Mouse (Mus musculus) intestine, embryonic 14.5 days (tissue): Measurements from ENCODE around the gene Slc1a3. TPM values are rescaled to one million over a fixed set of nuclear protein-coding genes. Genes with fewer than 3 reads are reported as not detected.

ENCODE experiments used
- ATAC-seq: fragments of 200-750 bp; cut with Nextera tagmentation; replicated peaks from 2 replicates; pipeline ENCODE4 v1.8.0; 2017; ENCODE audit warnings: low read depth, moderate number of reproducible peaks, moderate TSS enrichment, moderate library complexity; ENCODE audit not compliant: low FRiP score, low TSS enrichment
- DNase-seq: peaks from one replicate; pipeline ENCODE4 v3.0.0-alpha.2; 2018; ENCODE audit warnings: low spot score
- H3K27ac ChIP-seq: fragments of 300-500 bp; sonication (generic); 2 replicates; pipeline ENCODE4 v1.5.1; 2014; ENCODE audit warnings: low read depth, mild to moderate bottlenecking, control low read depth
- H3K27me3 ChIP-seq: fragments of 300-500 bp; sonication (generic); replicated peaks from 2 replicates; pipeline ENCODE4 v1.6.1; 2014; ENCODE audit warnings: low read length, control low read depth; ENCODE audit not compliant: control insufficient read depth, insufficient read depth
- H3K36me3 ChIP-seq: fragments of 300-500 bp; sonication (generic); 2 replicates; pipeline ENCODE4 v1.6.1; 2014; ENCODE audit warnings: low read length, control low read depth; ENCODE audit not compliant: control insufficient read depth, insufficient read depth
- H3K4me1 ChIP-seq: fragments of 300-500 bp; sonication (generic); replicated peaks from 2 replicates; pipeline ENCODE4 v1.6.1; 2014; ENCODE audit warnings: low read length, control low read depth, mixed read lengths; ENCODE audit not compliant: control insufficient read depth, insufficient read depth
- H3K4me2 ChIP-seq: fragments of 300-500 bp; sonication (generic); 2 replicates; pipeline ENCODE4 v1.6.1; 2014; ENCODE audit warnings: low read length
- H3K4me3 ChIP-seq: fragments of 300-500 bp; sonication (generic); 2 replicates; pipeline ENCODE4 v1.5.1; 2014; ENCODE audit warnings: low read depth, low read length, control low read depth, mixed read lengths
- H3K9ac ChIP-seq: fragments of 300-500 bp; sonication (generic); 2 replicates; pipeline ENCODE4 v1.6.1; 2014; ENCODE audit warnings: mild to moderate bottlenecking, low read length
- H3K9me3 ChIP-seq: fragments of 300-500 bp; sonication (generic); 2 replicates; pipeline ENCODE4 v1.6.1; 2016; ENCODE audit warnings: low read length, control low read depth; ENCODE audit not compliant: control insufficient read depth
- WGBS: fragments of 180-500 bp; shearing (Covaris S2); extraction: QIAGEN DNeasy Blood & Tissue Kit; methylation state at CpG from one replicate; pipeline ENCODE4 v1.1.7; 2014; 5-methylcytosine and 5-hydroxymethylcytosine counted together
- polyA plus RNA-seq: library from polyadenylated mRNA; unstranded; fragments of >200 nt; fragmentation: Nextera tagmentation; extraction: Ambion mirVana; gene quantifications from 2 replicates; pipeline ENCODE4 v1.2.1, GENCODE M21; 2014

The Slc1a3 gene
- polyA plus RNA-seq, 1 experiment from 2014 or later: 9.5 TPM

GRCm38 (mm10) chr15:8659483-8659971, 51.0 kb downstream of the Slc1a3 start:
- H3K36me3 ChIP-seq: no peaks in the 10 kb centered on the region
- H3K4me3 ChIP-seq: no peak overlapping the region
- ATAC-seq (peak; percentile 53; the same call in 1 of the 2 replicates), DNase-seq (no peak)
- 26% methylated on average over 8 of the region's 8 CpGs for WGBS
- no peaks in the 10 kb centered on the region for H3K9me3 ChIP-seq
- H3K27me3 ChIP-seq: no peaks in the 10 kb centered on the region
- H3K27ac ChIP-seq: 0 out of 2 replicates have a peak overlapping the region, but pooled peaks have one; percentile 22
- H3K4me1 ChIP-seq: peaks cover 9% of the 10 kb centered on the region
- H3K9ac ChIP-seq: no peak overlapping the region
- no peak overlapping the region for H3K4me2 ChIP-seq

GRCm38 (mm10) chr15:8658086-8658980, 52.2 kb downstream of the Slc1a3 start:
- ATAC-seq (no peak), DNase-seq (no peak)
- H3K27me3 ChIP-seq: no peaks in the 10 kb centered on the region
- H3K4me3 ChIP-seq: no peak overlapping the region
- 79% methylated on average over 8 of the region's 8 CpGs for WGBS
- H3K36me3 ChIP-seq: no peaks in the 10 kb centered on the region
- no peak overlapping the region for H3K9ac ChIP-seq
- no peak overlapping the region for H3K27ac ChIP-seq
- H3K4me2 ChIP-seq: no peak overlapping the region
- no peaks in the 10 kb centered on the region for H3K9me3 ChIP-seq
- H3K4me1 ChIP-seq: peaks cover 11% of the 10 kb centered on the region

GRCm38 (mm10) chr15:8655251-8655650, 55.3 kb downstream of the Slc1a3 start:
- no peak for ATAC-seq

GRCm38 (mm10) chr15:8652637-8653036, 57.9 kb downstream of the Slc1a3 start:
- Histone ChIP-seq H3K27me3 (no peaks in the 10 kb centered on the region), H3K4me2 (no peak overlapping the region), H3K36me3 (no peaks in the 10 kb centered on the region), H3K4me1 (0 out of 2 replicates have a peak, but pooled peaks cover 2% of the 10 kb centered on the region), H3K27ac (no peak overlapping the region), H3K4me3 (no peak overlapping the region), H3K9ac (no peak overlapping the region), H3K9me3 (no peaks in the 10 kb centered on the region)
- DNase-seq (no peak), ATAC-seq (no peak)
- 77% methylated on average over 8 of the region's 8 CpGs for WGBS

More at GRCm38 (mm10) chr15:8655251-8655650, 55.3 kb downstream of the Slc1a3 start:
- no peak overlapping the region for H3K27ac ChIP-seq
- H3K36me3 ChIP-seq: no peaks in the 10 kb centered on the region
- peaks cover 11% of the 10 kb centered on the region for H3K4me1 ChIP-seq
- H3K27me3 ChIP-seq: no peaks in the 10 kb centered on the region
- no peak overlapping the region for H3K9ac ChIP-seq
- H3K4me2 ChIP-seq: no peak overlapping the region
- whole genome bisulfite sequencing: 71% methylated on average over 9 of the region's 9 CpGs
- no peaks in the 10 kb centered on the region for H3K9me3 ChIP-seq
- DNase-seq: no peak
- no peak overlapping the region for H3K4me3 ChIP-seq

DNA sequence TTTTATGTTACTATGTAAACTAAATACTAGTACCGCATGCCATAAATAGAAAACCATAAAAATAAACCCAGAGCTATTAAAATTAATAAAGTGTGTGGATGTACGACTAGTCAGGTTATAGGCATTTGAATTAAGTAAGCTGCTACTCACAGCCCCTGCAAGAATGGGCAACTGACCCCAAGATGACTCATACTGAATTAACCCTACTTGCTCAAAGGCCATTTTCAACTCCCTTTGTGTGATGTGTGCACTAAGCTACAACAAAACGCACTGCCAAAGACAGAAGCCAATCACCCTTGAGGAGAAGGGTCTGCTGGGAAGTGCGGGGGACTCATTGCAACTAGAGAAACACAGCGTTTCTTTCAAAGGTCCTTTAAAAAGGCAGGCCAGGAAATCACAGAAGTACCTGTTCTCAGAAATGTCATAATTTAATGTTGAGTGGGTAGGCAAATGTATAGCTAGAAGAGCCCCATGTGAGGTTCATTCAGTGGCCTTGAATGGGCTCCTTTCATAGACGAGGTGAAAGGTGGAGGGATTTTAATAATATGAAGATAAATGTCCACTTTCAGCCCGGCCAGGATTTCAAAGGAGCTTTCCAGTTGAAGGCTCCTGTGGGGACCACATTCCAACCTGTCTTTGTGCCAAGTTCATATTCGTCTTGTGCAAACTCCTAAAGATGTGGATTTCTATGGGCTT, 66.4 kb downstream of the Slc1a3 start:
- DNase-seq (no peak), ATAC-seq (no peak)
- Histone ChIP-seq H3K9ac (no peak overlapping the region), H3K27ac (no peak overlapping the region), H3K9me3 (no peaks in the 10 kb centered on the region), H3K4me3 (no peak overlapping the region), H3K4me1 (no peaks in the 10 kb centered on the region), H3K27me3 (no peaks in the 10 kb centered on the region), H3K36me3 (no peaks in the 10 kb centered on the region), H3K4me2 (no peak overlapping the region)
- 66% methylated on average over 8 of the region's 8 CpGs for WGBS

DNA sequence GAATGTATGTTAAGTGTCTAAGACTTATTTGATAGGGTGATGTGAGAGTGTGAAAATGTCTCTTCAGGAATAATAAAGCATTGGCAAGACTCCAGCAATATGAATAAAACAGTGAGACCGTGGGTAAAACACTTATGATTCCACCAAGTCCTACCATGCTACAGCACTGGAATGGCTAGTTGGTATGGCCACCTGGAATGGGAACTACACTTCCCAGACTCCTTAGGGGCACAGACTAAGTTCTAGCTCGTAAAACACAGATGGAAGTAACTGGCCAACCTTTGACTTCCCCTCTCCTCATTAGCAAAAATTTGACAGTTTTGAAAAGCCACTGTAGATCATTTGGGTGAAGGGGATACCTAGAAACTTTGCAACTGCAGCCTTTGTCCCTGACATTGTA, 70.7 kb downstream of the Slc1a3 start:
- 61% methylated on average over 2 of the region's 2 CpGs for WGBS
- no peak overlapping the region for H3K4me2 ChIP-seq
- no peaks in the 10 kb centered on the region for H3K36me3 ChIP-seq
- H3K4me1 ChIP-seq: no peaks in the 10 kb centered on the region; the same call in 1 of the 2 replicates
- no peaks in the 10 kb centered on the region for H3K9me3 ChIP-seq
- no peaks in the 10 kb centered on the region for H3K27me3 ChIP-seq
- no peak overlapping the region for H3K27ac ChIP-seq
- H3K9ac ChIP-seq: no peak overlapping the region
- ATAC-seq: no peak
- H3K4me3 ChIP-seq: no peak overlapping the region
- no peak for DNase-seq

GRCm38 (mm10) chr15:8638568-8639325, 71.8 kb downstream of the Slc1a3 start:
- no peaks in the 10 kb centered on the region; the same call in 1 of the 2 replicates for H3K4me1 ChIP-seq
- H3K4me2 ChIP-seq: no peak overlapping the region
- no peak overlapping the region for H3K9ac ChIP-seq
- H3K27ac ChIP-seq: no peak overlapping the region
- no peaks in the 10 kb centered on the region for H3K27me3 ChIP-seq
- H3K9me3 ChIP-seq: no peaks in the 10 kb centered on the region
- DNase-seq: no peak
- ATAC-seq: peak; percentile 72
- WGBS: 72% methylated on average over 15 of the region's 15 CpGs
- no peak overlapping the region for H3K4me3 ChIP-seq
- H3K36me3 ChIP-seq: no peaks in the 10 kb centered on the region

DNA sequence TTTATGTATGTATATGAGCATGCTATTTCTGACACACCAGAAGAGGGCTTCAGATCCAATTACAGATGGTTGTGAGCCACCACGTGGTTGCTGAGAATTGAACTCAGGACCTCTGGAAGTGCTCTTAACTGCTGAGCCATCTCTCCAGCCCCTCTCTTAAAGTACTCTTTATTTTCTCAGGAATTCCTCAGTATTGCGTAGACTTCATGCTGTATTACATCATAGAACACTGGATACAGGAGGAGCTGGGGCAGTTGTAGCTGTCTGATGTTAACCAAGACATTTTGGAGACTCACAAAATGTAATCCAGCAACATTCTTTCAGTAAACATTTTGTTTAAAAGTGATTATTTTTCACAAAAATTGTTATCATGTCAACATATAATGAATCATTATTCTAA, 73.3 kb downstream of the Slc1a3 start:
- Histone ChIP-seq H3K4me1 (no peaks in the 10 kb centered on the region; the same call in 1 of the 2 replicates), H3K4me2 (no peak overlapping the region), H3K9ac (no peak overlapping the region), H3K4me3 (no peak overlapping the region), H3K36me3 (no peaks in the 10 kb centered on the region), H3K27ac (no peak overlapping the region), H3K9me3 (no peaks in the 10 kb centered on the region), H3K27me3 (no peaks in the 10 kb centered on the region)
- 80% methylated on average over 2 of the region's 2 CpGs for WGBS
- ATAC-seq: no peak
- DNase-seq: no peak
